Mouse (Mus musculus) liver, embryonic 14.5 days (tissue): ENCODE results near the gene Cyb561.

ENCODE experiments used
- CTCF ChIP-seq: IDR thresholded peaks from 2 replicates; pipeline ENCODE4 v1.5.1; 2016; ENCODE audit warnings: antibody characterized with exemption, low read depth, control low read depth
- EP300 ChIP-seq: IDR thresholded peaks from 2 replicates; pipeline ENCODE4 v1.6.1; 2016; ENCODE audit warnings: antibody characterized with exemption, low read depth

- TF ChIP-seq CTCF (no peak), EP300 (no peak)
Measured at GRCm38 (mm10) chr11:105967741-105968574, 14.8 kb upstream of the Cyb561 start, which contains the start of gene Ace.
